11 mouse cellular contexts compared by ENCODE assay signal in genomic region chr7:35681559-35681958, GRCm38 (mm10). TPM values are rescaled to one million over a fixed set of nuclear protein-coding genes. Genes with fewer than 3 reads are reported as not detected.
DNase-seq lines count a peak whose midpoint lies in the region; TF ChIP-seq lines count a peak whose summit lies in the region.
"Had no signal": no experiment of that assay in that cellular context is flagged by ENCODE, and none has a peak within 500 bp of the region (broad histone marks: within the 10 kb centered on the region; RNA-seq: fewer than 3 reads in every experiment).

No protein-coding gene starts in this region.

- peak; percentile 42 for TF ChIP-seq CTCF in kidney, adult 2 months (conservative IDR thresholded peaks at IDR 0.05; ENCODE audit: insufficient read depth, insufficient read length, low read depth, low read length)
- TF ChIP-seq CTCF in thymus, adult 2 months (IDR thresholded peaks at IDR 0.05; ENCODE audit: borderline replicate concordance, control insufficient read depth, extremely low read depth, insufficient read depth, low read length, poor library complexity): no peak

- no peaks in the 10 kb centered on the region for H3K36me3 ChIP-seq in kidney, adult 2 months (ENCODE audit: control insufficient read depth, insufficient read depth, low read length)
- H3K36me3 ChIP-seq in thymus, adult 2 months (ENCODE audit: control insufficient read depth, insufficient read depth, low read length): no peaks in the 10 kb centered on the region
- H3K36me3 ChIP-seq: hindbrain, embryonic 15.5 days; midbrain, embryonic 15.5 days; neural tube, embryonic 15.5 days had no signal

- H3K27me3 ChIP-seq in kidney, adult 2 months (replicated peaks; ENCODE audit: control insufficient read depth, insufficient read depth, low read length): no peaks in the 10 kb centered on the region
- no peaks in the 10 kb centered on the region for H3K27me3 ChIP-seq in thymus, adult 2 months (ENCODE audit: control insufficient read depth, insufficient read depth, low read length)
- H3K27me3 ChIP-seq: hindbrain, embryonic 15.5 days; midbrain, embryonic 15.5 days; neural tube, embryonic 15.5 days had no signal

- DNase-seq in kidney, adult 2 months: no peak
- DNase-seq in kidney, postnatal 10 days: no peak
- peak; percentile 15 for DNase-seq in thymus, adult 2 months
- no peak for DNase-seq in thymus, postnatal 10 days (ENCODE audit: low spot score in 2 of 2)
- peak; percentile 30 for DNase-seq in NIH3T3 (ENCODE audit: low read depth)
- DNase-seq in thymus, postnatal 4 days: peak; percentile 48
- no peak for DNase-seq in right cerebral cortex, postnatal 36 days (ENCODE audit: low spot score in 2 of 2)
- DNase-seq: right cerebral cortex, postnatal 25 days had no signal

- no peak overlapping the region for H3K4me3 ChIP-seq in kidney, adult 2 months (ENCODE audit: insufficient read depth, low read depth, low read length)
- H3K4me3 ChIP-seq in thymus, adult 2 months (ENCODE audit: control insufficient read depth, insufficient read depth, low read length): no peak overlapping the region
- H3K4me3 ChIP-seq: hindbrain, embryonic 15.5 days; midbrain, embryonic 15.5 days; neural tube, embryonic 15.5 days had no signal

- no peaks in the 10 kb centered on the region for H3K4me1 ChIP-seq in kidney, adult 2 months (ENCODE audit: control insufficient read depth, insufficient read depth, low read length)
- no peaks in the 10 kb centered on the region for H3K4me1 ChIP-seq in thymus, adult 2 months (replicated peaks; ENCODE audit: control insufficient read depth, insufficient read depth, low read length)

- 76% methylated on average over 3 of the region's 3 CpGs for WGBS in kidney, adult 2 months
- 88% methylated on average over 3 of the region's 3 CpGs for WGBS in thymus, adult 2 months

- TF ChIP-seq POLR2A in kidney, adult 2 months (IDR thresholded peaks at IDR 0.05; ENCODE audit: low read depth, low read length): no peak
- TF ChIP-seq POLR2A in thymus, adult 2 months (IDR thresholded peaks at IDR 0.05; ENCODE audit: control insufficient read depth, extremely low read depth, insufficient read depth, low read length, poor library complexity): no peak

- no peak overlapping the region for H3K27ac ChIP-seq in kidney, adult 2 months (ENCODE audit: insufficient read depth, low read depth, low read length)
- H3K27ac ChIP-seq in thymus, adult 2 months (ENCODE audit: control insufficient read depth, insufficient read depth, low read length): no peak overlapping the region
- H3K27ac ChIP-seq: hindbrain, embryonic 15.5 days; midbrain, embryonic 15.5 days; neural tube, embryonic 15.5 days had no signal

RNA-seq across cellular contexts. Expression of gene Pdcd5, which starts 34.2 kb away (rescaled TPM):
- 56.9 and 57.4 TPM in 2 replicates for polyA plus RNA-seq in kidney, adult 2 months (2012; rRNA removed)
- polyA plus RNA-seq in thymus, adult 2 months (2012; rRNA removed): 47.6 and 50.1 TPM in 2 replicates

Comparison
In these comparisons a context has a peak if more than half of its experiments do, and no peak if none do; other contexts are left out.
1. DNase-seq: peak in thymus, adult 2 months (single experiment), NIH3T3 (single experiment) and thymus, postnatal 4 days (single experiment); none in kidney, adult 2 months (single experiment), kidney, postnatal 10 days (single experiment), thymus, postnatal 10 days (0 of 2) and right cerebral cortex, postnatal 36 days (0 of 2).